Mouse (Mus musculus): Measurements from ENCODE around the gene Flt3. TPM values are rescaled to one million over a fixed set of nuclear protein-coding genes. Genes with fewer than 3 reads are reported as not detected.

Gene Flt3
- polyA plus RNA-seq, 1 experiment from 2014 or later, result 0.77 TPM

DNA sequence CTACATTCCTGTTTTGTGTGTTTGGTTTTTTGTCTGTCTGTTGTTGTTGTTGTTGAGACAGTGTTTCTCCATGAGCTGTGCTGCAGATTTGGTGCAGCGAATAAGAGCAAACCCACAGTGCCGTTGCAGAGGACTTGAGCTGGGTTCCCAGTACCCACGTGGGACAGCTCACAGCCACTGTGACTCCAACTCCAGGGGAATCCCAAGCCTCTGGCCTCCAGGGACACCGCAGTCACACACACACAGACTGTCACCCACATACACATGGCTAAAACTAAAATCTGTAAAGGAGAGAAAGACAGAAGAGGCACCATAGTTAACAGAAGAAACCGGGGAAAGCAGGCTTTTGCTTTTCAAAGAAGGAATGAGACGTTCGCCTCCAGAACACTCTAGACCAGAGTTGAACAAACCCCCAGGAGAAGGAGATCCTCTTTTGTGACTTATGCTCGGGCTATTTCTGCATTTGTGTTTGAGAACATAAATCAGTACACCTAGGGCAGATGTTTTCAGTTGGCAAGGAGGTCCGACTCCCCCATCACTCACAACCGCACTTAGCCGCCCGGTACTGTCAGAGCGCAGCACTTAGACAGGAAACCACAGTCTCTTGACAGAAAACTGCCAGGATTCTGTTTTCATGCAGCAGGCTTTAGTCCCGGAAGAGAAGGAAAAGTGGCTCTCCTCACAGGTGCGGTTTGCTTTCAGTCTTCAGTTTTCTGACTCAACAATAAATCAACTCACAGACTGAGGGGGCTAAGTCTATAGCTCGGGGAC, 34.1 kb downstream of the Flt3 start:
- no peak for ATAC-seq (replicated peaks)
- WGBS, result 76% methylated on average over 16 of the region's 16 CpGs
- Histone ChIP-seq H3K27me3 (replicated peaks) (no peaks in the 10 kb centered on the region), H3K9me3 (no peaks in the 10 kb centered on the region), H3K4me3 (no peak overlapping the region), H3K9ac (no peak overlapping the region), H3K27ac (no peak overlapping the region), H3K4me2 (no peak overlapping the region), H3K4me1 (no peaks in the 10 kb centered on the region), H3K36me3 (replicated peaks) (no peaks in the 10 kb centered on the region)

DNA sequence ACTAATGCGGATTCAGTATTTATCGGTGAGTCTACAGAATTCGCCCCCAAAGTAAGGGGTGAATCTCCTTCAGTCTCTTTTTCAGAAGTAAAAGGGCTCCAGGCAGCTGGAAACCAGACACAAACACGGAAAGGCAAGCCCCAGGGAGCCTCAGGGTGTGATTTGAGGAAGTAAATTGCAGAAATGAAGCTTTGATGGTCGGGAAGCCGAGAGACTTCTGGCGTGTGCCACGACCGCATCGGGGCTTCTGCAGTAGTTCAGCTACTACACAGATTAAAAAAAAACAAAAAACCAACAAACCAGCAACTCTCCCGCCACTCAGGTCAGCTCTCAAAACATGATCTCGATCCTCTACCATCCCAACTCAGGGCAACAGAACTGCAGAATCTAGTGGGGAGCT, 37.2 kb downstream of the Flt3 start:
- Histone ChIP-seq H3K4me3 (no peak overlapping the region), H3K9ac (no peak overlapping the region), H3K4me1 (no peaks in the 10 kb centered on the region), H3K27me3 (replicated peaks) (no peaks in the 10 kb centered on the region), H3K9me3 (no peaks in the 10 kb centered on the region), H3K4me2 (no peak overlapping the region), H3K36me3 (replicated peaks) (no peaks in the 10 kb centered on the region), H3K27ac (no peak overlapping the region)
- 78% methylated on average over 12 of the region's 12 CpGs for WGBS
- ATAC-seq (replicated peaks), result no peak

DNA sequence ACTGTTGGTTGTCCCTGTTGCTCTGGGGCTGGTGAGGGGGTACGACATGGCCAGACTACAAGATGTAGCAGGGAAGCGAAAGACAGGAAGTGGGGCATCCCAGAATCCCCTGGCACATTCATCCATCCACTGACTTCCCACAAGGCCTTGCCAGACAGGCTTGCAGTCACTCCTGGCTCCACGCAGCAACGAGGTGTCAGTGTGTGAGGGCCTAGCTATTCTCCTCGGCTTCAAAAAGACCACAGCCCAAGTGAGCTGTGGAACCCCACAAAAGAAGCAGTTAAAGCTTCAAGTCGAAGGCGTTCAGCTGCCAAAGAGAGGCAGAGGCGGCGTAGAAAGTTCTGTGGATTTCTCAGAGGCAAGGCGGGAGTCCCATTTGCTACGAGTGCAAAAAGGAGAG, 41.8 kb downstream of the Flt3 start:
- no peak for ATAC-seq (replicated peaks)
- Histone ChIP-seq H3K4me1 (no peaks in the 10 kb centered on the region), H3K4me2 (no peak overlapping the region), H3K4me3 (no peak overlapping the region), H3K27ac (no peak overlapping the region), H3K36me3 (replicated peaks) (no peaks in the 10 kb centered on the region), H3K9ac (no peak overlapping the region), H3K27me3 (replicated peaks) (no peaks in the 10 kb centered on the region), H3K9me3 (no peaks in the 10 kb centered on the region)
- 89% methylated on average over 11 of the region's 11 CpGs for WGBS

DNA sequence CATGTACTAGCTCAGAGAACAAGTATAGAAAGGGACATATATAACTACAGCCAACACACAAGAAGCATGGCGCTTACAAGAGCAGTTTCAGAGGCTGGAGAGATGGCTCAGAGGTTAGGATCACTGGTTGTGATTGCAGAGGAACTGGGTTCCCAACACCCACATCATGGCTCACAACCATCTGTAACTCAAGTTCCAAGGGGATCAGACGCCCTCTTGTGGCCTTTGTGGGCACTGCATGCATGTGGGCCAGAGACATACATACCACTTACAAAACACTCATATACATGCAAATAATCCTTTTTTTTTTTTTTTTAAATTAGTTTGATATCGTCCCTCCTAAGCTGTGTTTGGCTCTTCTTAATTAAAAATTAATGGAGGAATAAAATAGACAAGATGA, 42.8 kb downstream of the Flt3 start:
- no peaks in the 10 kb centered on the region for H3K4me1 ChIP-seq
- ATAC-seq (replicated peaks), result no peak
- WGBS, result 44% methylated on average over 3 of the region's 3 CpGs

DNA sequence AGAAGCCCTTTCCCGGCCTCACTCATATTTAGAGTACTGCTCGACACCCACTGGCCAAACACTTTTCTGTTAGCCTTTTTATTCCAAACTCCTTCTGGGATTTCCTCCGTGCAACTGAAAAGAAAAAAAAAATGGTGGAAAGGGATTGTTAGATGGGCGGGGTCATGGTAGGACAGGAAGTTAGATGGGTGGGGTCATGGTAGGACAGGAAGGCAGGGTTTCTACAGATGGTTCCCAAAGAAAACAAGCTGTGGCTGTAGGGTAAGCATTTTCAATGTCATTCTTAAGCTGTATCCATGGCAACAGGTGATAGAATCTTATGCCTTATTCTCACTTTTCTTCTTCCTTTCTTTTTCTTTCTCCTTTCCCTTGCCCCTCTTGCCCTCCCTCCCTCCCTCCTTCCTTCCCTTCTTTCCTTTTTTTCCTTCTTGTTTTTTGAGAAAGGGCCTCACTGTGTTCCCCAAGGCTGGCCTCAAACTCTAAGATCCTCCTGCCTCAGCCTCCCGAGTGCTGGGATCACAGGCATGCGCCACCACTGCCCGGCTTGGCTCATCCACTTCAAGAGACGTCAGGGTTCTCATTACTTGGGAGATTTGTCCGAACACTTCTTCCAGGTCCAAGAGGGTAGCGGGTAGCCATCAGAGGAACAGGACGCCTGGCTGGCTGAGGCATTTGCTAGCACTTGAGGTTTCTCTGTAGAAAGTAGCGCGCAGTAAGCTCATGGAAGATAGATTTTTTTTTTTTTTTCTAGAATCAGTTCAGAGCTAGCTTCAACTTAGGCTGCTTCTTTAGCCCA, 43.8 kb downstream of the Flt3 start:
- no peak overlapping the region for H3K9ac ChIP-seq
- H3K4me3 ChIP-seq, result no peak overlapping the region
- no peaks in the 10 kb centered on the region for H3K27me3 ChIP-seq (replicated peaks)
- no peak for ATAC-seq (replicated peaks)
- H3K36me3 ChIP-seq (replicated peaks), result no peaks in the 10 kb centered on the region
- H3K4me2 ChIP-seq, result no peak overlapping the region
- no peaks in the 10 kb centered on the region for H3K4me1 ChIP-seq
- no peak overlapping the region for H3K27ac ChIP-seq
- WGBS, result 92% methylated on average over 13 of the region's 13 CpGs
- H3K9me3 ChIP-seq, result no peaks in the 10 kb centered on the region

More for the DNA sequence above, 42.8 kb downstream of the Flt3 start:
- Histone ChIP-seq H3K4me2 (no peak overlapping the region), H3K27me3 (replicated peaks) (no peaks in the 10 kb centered on the region), H3K9me3 (no peaks in the 10 kb centered on the region), H3K9ac (no peak overlapping the region), H3K27ac (no peak overlapping the region), H3K36me3 (replicated peaks) (no peaks in the 10 kb centered on the region), H3K4me3 (no peak overlapping the region)

DNA sequence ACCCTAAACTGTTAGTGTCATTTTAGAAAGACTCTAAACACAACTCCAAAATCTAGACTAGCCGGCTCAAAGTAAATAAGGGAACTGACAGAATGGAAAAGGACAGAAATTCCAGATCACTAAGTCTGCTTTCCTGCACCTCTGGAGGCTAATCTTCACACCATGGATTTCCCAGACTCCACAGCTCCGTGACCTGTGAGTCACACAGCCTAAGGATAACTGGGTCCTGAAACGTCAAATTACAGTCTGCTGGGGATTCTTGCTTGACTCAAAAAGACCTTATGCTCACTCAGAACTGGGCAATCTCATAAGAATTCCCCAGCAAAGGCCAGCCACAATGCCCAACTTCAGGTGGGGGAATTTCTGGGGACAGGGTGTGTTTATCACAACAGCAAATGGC, 44.5 kb downstream of the Flt3 start:
- Histone ChIP-seq H3K4me1 (no peaks in the 10 kb centered on the region), H3K27ac (no peak overlapping the region), H3K36me3 (replicated peaks) (no peaks in the 10 kb centered on the region), H3K27me3 (replicated peaks) (no peaks in the 10 kb centered on the region), H3K9ac (no peak overlapping the region), H3K4me2 (no peak overlapping the region), H3K4me3 (no peak overlapping the region), H3K9me3 (no peaks in the 10 kb centered on the region)
- ATAC-seq (replicated peaks), result no peak
- 80% methylated on average over 3 of the region's 3 CpGs for WGBS

DNA sequence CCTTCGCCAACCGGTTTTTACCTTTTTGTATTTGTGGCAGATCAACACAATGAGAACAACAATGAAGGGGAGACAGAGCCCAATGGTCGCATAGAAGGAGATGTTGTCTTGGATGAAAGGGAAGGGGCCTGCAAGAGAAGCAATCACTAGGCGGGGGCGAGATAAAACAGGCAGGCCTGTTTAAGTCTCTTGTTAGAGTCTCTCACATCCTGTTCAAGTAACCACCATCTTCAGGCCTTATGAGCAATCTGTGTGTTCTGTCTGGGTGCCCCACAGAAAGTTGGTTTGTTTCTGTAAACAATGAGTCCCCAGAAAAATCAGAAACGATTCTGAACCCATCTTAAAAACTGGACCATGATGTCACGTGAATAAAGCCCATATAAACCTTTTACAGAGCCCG, 45.3 kb downstream of the Flt3 start:
- Histone ChIP-seq H3K4me1 (no peaks in the 10 kb centered on the region), H3K4me2 (no peak overlapping the region), H3K27ac (no peak overlapping the region), H3K36me3 (replicated peaks) (no peaks in the 10 kb centered on the region), H3K4me3 (no peak overlapping the region), H3K27me3 (replicated peaks) (no peaks in the 10 kb centered on the region), H3K9me3 (no peaks in the 10 kb centered on the region), H3K9ac (no peak overlapping the region)
- ATAC-seq (replicated peaks), result no peak
- 71% methylated on average over 8 of the region's 8 CpGs for WGBS

DNA sequence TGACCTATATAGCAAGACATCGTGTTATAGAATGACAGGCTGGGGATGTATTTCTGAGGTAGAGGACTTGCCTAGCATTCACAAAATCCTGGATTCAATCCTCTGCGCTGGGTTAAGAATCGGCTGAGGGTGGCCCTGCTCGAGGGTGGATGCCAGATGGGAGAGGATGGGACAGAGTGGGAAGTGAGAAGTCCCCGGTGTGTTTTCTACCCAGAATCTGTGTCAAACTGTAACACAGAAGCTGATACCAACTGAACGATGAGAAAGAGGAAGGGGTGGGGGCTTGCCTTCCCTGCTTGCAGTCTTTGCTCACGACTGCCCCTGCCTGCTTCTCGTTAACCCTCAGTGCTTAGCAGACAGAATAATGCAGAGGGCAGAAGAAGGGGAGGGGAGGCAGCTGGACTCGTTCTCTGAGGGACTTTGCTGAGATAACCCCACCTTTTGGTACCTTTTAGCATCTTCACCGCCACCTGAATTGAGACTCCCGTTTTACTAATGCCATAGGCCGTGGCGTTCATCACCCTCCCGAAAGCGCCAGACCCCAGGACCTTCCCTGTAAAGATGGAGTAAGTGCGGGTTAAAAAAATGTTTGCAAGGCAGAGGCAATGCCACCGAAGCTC, 46.0 kb downstream of the Flt3 start:
- Histone ChIP-seq H3K4me1 (no peaks in the 10 kb centered on the region), H3K27ac (no peak overlapping the region), H3K9me3 (no peaks in the 10 kb centered on the region), H3K4me3 (no peak overlapping the region), H3K4me2 (no peak overlapping the region), H3K27me3 (replicated peaks) (no peaks in the 10 kb centered on the region), H3K36me3 (replicated peaks) (no peaks in the 10 kb centered on the region), H3K9ac (no peak overlapping the region)
- 60% methylated on average over 17 of the region's 17 CpGs for WGBS
- ATAC-seq (replicated peaks), result no peak

DNA sequence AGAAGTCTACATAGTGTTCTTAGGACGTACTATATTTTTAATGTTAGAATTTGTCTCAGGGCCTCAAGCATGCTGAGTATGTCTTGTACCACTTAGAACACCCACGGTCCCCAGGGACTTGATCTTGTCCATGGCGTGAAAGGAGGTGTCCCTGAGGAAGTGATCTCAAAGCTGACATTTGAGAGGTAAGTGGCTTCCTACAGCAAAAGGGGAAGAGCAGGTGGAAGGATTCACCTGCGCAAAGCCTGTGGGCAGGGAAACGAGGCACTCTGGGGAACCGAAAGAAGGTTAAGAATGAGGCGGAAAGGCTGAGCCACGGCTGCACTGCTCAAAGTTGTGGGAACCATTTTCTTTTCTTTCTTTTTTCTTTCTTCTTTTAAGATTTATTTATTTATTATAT, 48.4 kb downstream of the Flt3 start:
- no peak overlapping the region for H3K9ac ChIP-seq
- H3K27ac ChIP-seq, result no peak overlapping the region
- WGBS, result 89% methylated on average over 8 of the region's 8 CpGs
- H3K4me2 ChIP-seq, result no peak overlapping the region
- no peaks in the 10 kb centered on the region for H3K27me3 ChIP-seq (replicated peaks)
- no peaks in the 10 kb centered on the region for H3K36me3 ChIP-seq (replicated peaks)
- no peak overlapping the region for H3K4me3 ChIP-seq
- ATAC-seq (replicated peaks), result no peak
- no peaks in the 10 kb centered on the region for H3K9me3 ChIP-seq
- H3K4me1 ChIP-seq, result no peaks in the 10 kb centered on the region

DNA sequence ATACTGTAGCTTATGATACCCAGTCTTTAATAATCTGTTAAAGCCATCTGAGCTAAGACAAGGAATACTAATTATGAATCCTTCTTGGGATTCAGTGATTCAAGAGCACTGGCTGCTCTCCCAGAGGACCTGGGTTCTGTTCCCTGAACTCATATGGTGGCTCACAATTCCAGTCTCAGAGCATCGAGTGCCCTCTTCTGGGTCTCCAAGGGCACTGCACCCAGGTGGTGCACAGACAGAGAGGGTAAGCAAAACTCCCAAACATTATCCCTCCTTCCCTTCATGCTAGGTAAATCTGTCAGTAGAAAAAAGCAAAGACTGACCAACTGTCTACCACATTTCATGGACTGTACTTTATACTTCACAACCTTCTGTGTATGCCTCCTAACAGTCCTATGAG, 54.3 kb downstream of the Flt3 start:
- no peak for ATAC-seq (replicated peaks)
- no peaks in the 10 kb centered on the region for H3K27me3 ChIP-seq (replicated peaks)
- H3K4me2 ChIP-seq, result no peak overlapping the region
- H3K36me3 ChIP-seq (replicated peaks), result no peaks in the 10 kb centered on the region
- no peak overlapping the region for H3K9ac ChIP-seq
- H3K4me1 ChIP-seq, result no peaks in the 10 kb centered on the region
- no peak overlapping the region for H3K27ac ChIP-seq
- WGBS, result 78% methylated on average over 1 of the region's 1 CpGs
- H3K9me3 ChIP-seq, result no peaks in the 10 kb centered on the region
- no peak overlapping the region for H3K4me3 ChIP-seq

DNA sequence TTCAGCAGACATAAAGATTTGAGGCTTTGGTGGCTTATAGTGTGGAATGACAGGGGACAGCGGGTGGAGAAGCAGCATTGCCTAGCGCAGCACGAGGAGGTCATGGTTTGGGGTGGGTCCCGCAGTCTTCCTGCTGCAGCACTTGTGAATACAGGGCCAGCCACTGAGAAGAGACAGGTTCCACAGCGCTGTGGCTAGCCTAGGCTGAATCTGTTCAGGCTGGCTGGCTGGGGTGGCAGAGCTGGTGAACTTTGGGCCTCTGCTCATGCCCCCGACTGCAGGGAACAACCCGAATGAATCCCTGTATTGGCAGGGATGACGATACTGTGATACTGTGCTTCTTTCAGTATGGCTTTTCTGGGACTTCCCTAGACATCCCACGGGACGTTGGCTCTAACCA, 56.4 kb downstream of the Flt3 start:
- H3K4me1 ChIP-seq, result no peaks in the 10 kb centered on the region
- 82% methylated on average over 10 of the region's 10 CpGs for WGBS
- ATAC-seq (replicated peaks), result no peak
- no peak overlapping the region for H3K27ac ChIP-seq
- H3K9ac ChIP-seq, result no peak overlapping the region
- H3K36me3 ChIP-seq (replicated peaks), result no peaks in the 10 kb centered on the region
- H3K27me3 ChIP-seq (replicated peaks), result no peaks in the 10 kb centered on the region
- H3K4me3 ChIP-seq, result no peak overlapping the region
- H3K4me2 ChIP-seq, result no peak overlapping the region
- no peaks in the 10 kb centered on the region for H3K9me3 ChIP-seq

DNA sequence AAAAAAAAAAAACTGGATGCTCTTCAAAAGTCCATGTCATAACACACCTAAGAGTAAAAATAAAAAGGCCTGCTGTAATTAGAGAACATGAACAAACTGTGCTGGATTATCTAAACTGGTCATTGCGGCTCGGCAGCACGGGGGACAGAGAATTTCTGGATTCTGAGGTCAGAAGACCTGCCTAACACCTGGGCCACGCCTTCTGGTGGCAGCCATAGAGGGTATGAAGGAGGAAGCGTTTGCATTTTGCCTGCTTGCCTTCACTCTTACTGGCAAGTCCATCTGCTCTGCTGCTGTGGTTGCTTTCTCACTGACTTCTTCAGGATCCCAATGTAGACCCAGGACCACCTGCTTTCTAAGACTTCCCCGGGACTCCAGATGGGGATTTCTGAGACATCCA, 57.4 kb downstream of the Flt3 start:
- Histone ChIP-seq H3K27ac (no peak overlapping the region), H3K27me3 (replicated peaks) (no peaks in the 10 kb centered on the region), H3K4me1 (no peaks in the 10 kb centered on the region), H3K4me2 (no peak overlapping the region), H3K9ac (no peak overlapping the region), H3K4me3 (no peak overlapping the region), H3K9me3 (no peaks in the 10 kb centered on the region), H3K36me3 (replicated peaks) (no peaks in the 10 kb centered on the region)
- ATAC-seq (replicated peaks), result no peak
- WGBS, result 91% methylated on average over 6 of the region's 6 CpGs
